Mouse (Mus musculus) megakaryocyte, adult 5-6 weeks (primary cell): ENCODE measurements around the gene Vmn1r114. TPM values are rescaled to one million over a fixed set of nuclear protein-coding genes. Genes with fewer than 3 reads are reported as not detected.
"Not testable (repeated sequence)": the region's sequence is repeated elsewhere in the genome, so short reads cannot be mapped to it uniquely, and the experiment has no call there.

Experiments
- ATAC-seq: 2 replicates; pipeline ENCODE4 v1.8.0; 2016; ENCODE audit warnings: mild to moderate bottlenecking, inconsistent platforms; ENCODE audit not compliant: poor library complexity, severe bottlenecking
- total RNA-seq, 2 experiments: library from RNA; stranded (forward) in 1 of 2; stranded (reverse) in 1 of 2; fragments of 153-499, 151-499 nt in 1 of 2; fragments of 221-1000, 200-1000 nt in 1 of 2; gene quantifications; 2 replicates each; pipeline versions ENCODE4 v1.2.3 to v1.2.4; 2015 to 2017

Gene Vmn1r114
- total RNA-seq (2015) (not detected in 2 replicates), total RNA-seq (2017) (not detected in 2 replicates)

- ATAC-seq = not testable (repeated sequence)
Measured at GRCm38 (mm10) chr7:20812086-20812485, at the start of gene Vmn1r114. Vmn1r114 (minus strand) TSS chr7:20812186.

- ATAC-seq = not testable (repeated sequence)
Measured at GRCm38 (mm10) chr7:20844885-20845284, 32.9 kb upstream of the Vmn1r114 start, which contains the start of gene Vmn1r115. Vmn1r115 (minus strand) TSS chr7:20844985.

GRCm38 (mm10) chr7:20786985-20787384, 25.0 kb downstream of the Vmn1r114 start, which contains the start of gene Vmn1r113:
Vmn1r113 (plus strand) TSS chr7:20787285.
- not testable (repeated sequence) for ATAC-seq

- ATAC-seq = not testable (repeated sequence)
Measured at GRCm38 (mm10) chr7:20770885-20771284, 41.1 kb downstream of the Vmn1r114 start, which contains the start of gene Vmn1r112. Vmn1r112 (plus strand) TSS chr7:20771185.

Other genes starting within 250 kb of the Vmn1r114 start
- not detected in 2 replicates for gene Gm4141, start 235.9 kb downstream of the Vmn1r114 start, total RNA-seq (2015)
- gene Gm4141, start 235.9 kb downstream of the Vmn1r114 start, total RNA-seq (2017) = not detected in 2 replicates
- not detected in 2 replicates for gene Gm4513, start 213.2 kb downstream of the Vmn1r114 start, total RNA-seq (2015)
- gene Gm4513, start 213.2 kb downstream of the Vmn1r114 start, total RNA-seq (2017) = not detected in 2 replicates
- gene Vmn1r107, start 143.3 kb downstream of the Vmn1r114 start, total RNA-seq (2015) = not detected in 2 replicates
- gene Vmn1r107, start 143.3 kb downstream of the Vmn1r114 start, total RNA-seq (2017) = not detected in 2 replicates
- gene Vmn1r111, start 109.0 kb downstream of the Vmn1r114 start, total RNA-seq (2015) = not detected in 2 replicates
- not detected in 2 replicates for gene Vmn1r111, start 109.0 kb downstream of the Vmn1r114 start, total RNA-seq (2017)
- not detected in 2 replicates for gene Gm10668, start 81.6 kb downstream of the Vmn1r114 start, total RNA-seq (2015)
- gene Gm10668, start 81.6 kb downstream of the Vmn1r114 start, total RNA-seq (2017) = not detected in 2 replicates
- not detected in 2 replicates for gene Vmn1r112, start 41.0 kb downstream of the Vmn1r114 start, total RNA-seq (2015)
- gene Vmn1r112, start 41.0 kb downstream of the Vmn1r114 start, total RNA-seq (2017) = not detected in 2 replicates
- not detected in 2 replicates for gene Vmn1r113, start 24.9 kb downstream of the Vmn1r114 start, total RNA-seq (2015)
- gene Vmn1r113, start 24.9 kb downstream of the Vmn1r114 start, total RNA-seq (2017) = not detected in 2 replicates
- gene Vmn1r115, start 32.8 kb upstream of the Vmn1r114 start, total RNA-seq (2015) = not detected in 2 replicates
- not detected in 2 replicates for gene Vmn1r115, start 32.8 kb upstream of the Vmn1r114 start, total RNA-seq (2017)
- not detected in 2 replicates for gene Vmn1r116, start 60.1 kb upstream of the Vmn1r114 start, total RNA-seq (2015)
- not detected in 2 replicates for gene Vmn1r116, start 60.1 kb upstream of the Vmn1r114 start, total RNA-seq (2017)
- not detected in 2 replicates for gene Vmn1r117, start 71.9 kb upstream of the Vmn1r114 start, total RNA-seq (2015)
- not detected in 2 replicates for gene Vmn1r117, start 71.9 kb upstream of the Vmn1r114 start, total RNA-seq (2017)
- gene Vmn1r118, start 100.2 kb upstream of the Vmn1r114 start, total RNA-seq (2015) = not detected in 2 replicates
- gene Vmn1r118, start 100.2 kb upstream of the Vmn1r114 start, total RNA-seq (2017) = not detected in 2 replicates
- gene Vmn1r119, start 200.3 kb upstream of the Vmn1r114 start, total RNA-seq (2015) = not detected in 2 replicates
- gene Vmn1r119, start 200.3 kb upstream of the Vmn1r114 start, total RNA-seq (2017) = not detected in 2 replicates
- gene Vmn1r120, start 241.6 kb upstream of the Vmn1r114 start, total RNA-seq (2015) = not detected in 2 replicates
- gene Vmn1r120, start 241.6 kb upstream of the Vmn1r114 start, total RNA-seq (2017) = not detected in 2 replicates